Mouse (Mus musculus) right cerebral cortex, postnatal 25 days (tissue): ENCODE data around the gene Gm38392.

Experiments
- DNase-seq: peaks from one replicate; pipeline ENCODE4 v3.0.0; 2022

Gene Gm38392

GRCm38 (mm10) chr3:88214971-88215552, 71.9 kb downstream of the Gm38392 start:
- no peak for DNase-seq

GRCm38 (mm10) chr3:88214197-88214938, 72.6 kb downstream of the Gm38392 start:
- DNase-seq: peak; percentile 77

GRCm38 (mm10) chr3:88213019-88213418, 74.0 kb downstream of the Gm38392 start:
- DNase-seq: no peak

- no peak for DNase-seq
Measured at GRCm38 (mm10) chr3:88212356-88212755, 74.7 kb downstream of the Gm38392 start.

GRCm38 (mm10) chr3:88210918-88211317, 76.1 kb downstream of the Gm38392 start:
- DNase-seq: no peak

GRCm38 (mm10) chr3:88210121-88210520, 76.9 kb downstream of the Gm38392 start:
- no peak for DNase-seq

- no peak for DNase-seq
Measured at GRCm38 (mm10) chr3:88209306-88209705, 77.7 kb downstream of the Gm38392 start.

- DNase-seq: no peak
Measured at GRCm38 (mm10) chr3:88208226-88208720, 78.7 kb downstream of the Gm38392 start.

- DNase-seq: peak; percentile 29
Measured at GRCm38 (mm10) chr3:88207451-88208100, 79.4 kb downstream of the Gm38392 start.

- DNase-seq: peak; percentile 74
Measured at GRCm38 (mm10) chr3:88206901-88207371, 80.1 kb downstream of the Gm38392 start.

GRCm38 (mm10) chr3:88206500-88206899, 80.5 kb downstream of the Gm38392 start:
- DNase-seq: peak; percentile 22

- DNase-seq: no peak
Measured at GRCm38 (mm10) chr3:88205563-88206491, 81.2 kb downstream of the Gm38392 start.

GRCm38 (mm10) chr3:88205176-88205562, 81.8 kb downstream of the Gm38392 start:
- no peak for DNase-seq

GRCm38 (mm10) chr3:88204751-88205150, 82.3 kb downstream of the Gm38392 start:
- no peak for DNase-seq

- no peak for DNase-seq
Measured at GRCm38 (mm10) chr3:88203999-88204700, 82.9 kb downstream of the Gm38392 start.

- no peak for DNase-seq
Measured at GRCm38 (mm10) chr3:88203456-88203855, 83.6 kb downstream of the Gm38392 start.

- no peak for DNase-seq
Measured at GRCm38 (mm10) chr3:88202986-88203385, 84.0 kb downstream of the Gm38392 start.

GRCm38 (mm10) chr3:88201640-88202039, 85.4 kb downstream of the Gm38392 start:
- DNase-seq: no peak

- DNase-seq: no peak
Measured at GRCm38 (mm10) chr3:88200972-88201330, 86.1 kb downstream of the Gm38392 start.

- no peak for DNase-seq
Measured at GRCm38 (mm10) chr3:88200161-88200971, 86.6 kb downstream of the Gm38392 start.

- DNase-seq: no peak
Measured at GRCm38 (mm10) chr3:88199541-88200110, 87.4 kb downstream of the Gm38392 start.
